Mouse (Mus musculus): ENCODE measurements around the gene Tut1. TPM values are rescaled to one million over a fixed set of nuclear protein-coding genes. Genes with fewer than 3 reads are reported as not detected.
"Not testable (repeated sequence)": the region's sequence is repeated elsewhere in the genome, so short reads cannot be mapped to it uniquely, and the experiment has no call there.

Tut1 gene
- polyA plus RNA-seq, 1 experiment from 2014 or later = 49.7 TPM

DNA sequence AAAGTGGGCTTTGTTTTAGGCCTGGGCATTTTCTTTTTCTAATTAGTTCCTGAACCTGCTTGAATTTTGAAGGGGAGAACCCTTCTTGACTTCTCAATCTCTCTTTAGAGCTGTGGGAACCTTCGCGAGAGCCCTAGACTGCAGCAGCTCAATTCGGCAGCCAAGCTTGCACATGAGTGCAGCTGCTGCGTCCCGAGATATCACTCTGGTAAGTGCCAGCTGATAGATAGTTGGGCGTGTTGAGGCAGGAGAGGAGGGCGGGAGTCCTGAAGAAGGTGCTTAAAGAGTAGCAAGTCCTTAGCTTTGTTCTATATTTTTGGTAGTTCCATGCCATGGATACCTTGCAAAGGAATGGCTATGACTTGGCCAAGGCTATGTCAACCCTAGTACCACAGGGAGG lies 6.7 kb upstream of the Tut1 start:
- no peaks in the 10 kb centered on the region for H3K27me3 ChIP-seq (ENCODE audit: low read depth, poor library complexity, severe bottlenecking)
- no peak overlapping the region for H3K4me3 ChIP-seq
- peaks cover 21% of the 10 kb centered on the region for H3K4me1 ChIP-seq
- 91% methylated on average over 7 of the region's 7 CpGs for WGBS
- no peak for DNase-seq (ENCODE audit: low spot score)
- no peaks in the 10 kb centered on the region for H3K9me3 ChIP-seq (replicated peaks)
- H3K27ac ChIP-seq = no peak overlapping the region
- H3K36me3 ChIP-seq = peaks cover 89% of the 10 kb centered on the region

DNA sequence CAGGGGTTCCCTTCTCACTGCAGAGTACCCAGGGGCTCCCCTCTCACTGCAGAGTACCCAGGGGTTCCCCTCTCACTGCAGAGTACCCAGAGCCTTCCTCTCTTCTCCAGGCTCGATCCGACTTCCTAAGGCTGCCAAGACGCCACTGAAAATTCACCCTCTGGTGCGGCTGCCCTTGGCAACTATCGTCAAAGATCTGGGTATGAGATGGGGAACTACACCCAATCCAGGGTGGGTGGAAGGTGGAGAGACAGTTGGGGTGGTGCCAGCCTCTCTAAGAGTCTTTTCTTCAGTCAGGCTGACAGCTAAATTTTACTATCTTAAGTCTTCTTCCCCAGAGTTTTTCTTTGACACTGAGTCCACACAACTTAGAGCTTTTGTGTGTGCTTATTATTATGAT lies 3.5 kb upstream of the Tut1 start:
- no peak for DNase-seq (ENCODE audit: low spot score)
- 95% methylated on average over 5 of the region's 5 CpGs for WGBS
- Histone ChIP-seq H3K27ac (no peak overlapping the region), H3K9me3 (replicated peaks) (no peaks in the 10 kb centered on the region), H3K27me3 (ENCODE audit: low read depth, poor library complexity, severe bottlenecking) (no peaks in the 10 kb centered on the region), H3K4me3 (no peak overlapping the region), H3K36me3 (peaks cover 80% of the 10 kb centered on the region), H3K4me1 (peaks cover 19% of the 10 kb centered on the region)

DNA sequence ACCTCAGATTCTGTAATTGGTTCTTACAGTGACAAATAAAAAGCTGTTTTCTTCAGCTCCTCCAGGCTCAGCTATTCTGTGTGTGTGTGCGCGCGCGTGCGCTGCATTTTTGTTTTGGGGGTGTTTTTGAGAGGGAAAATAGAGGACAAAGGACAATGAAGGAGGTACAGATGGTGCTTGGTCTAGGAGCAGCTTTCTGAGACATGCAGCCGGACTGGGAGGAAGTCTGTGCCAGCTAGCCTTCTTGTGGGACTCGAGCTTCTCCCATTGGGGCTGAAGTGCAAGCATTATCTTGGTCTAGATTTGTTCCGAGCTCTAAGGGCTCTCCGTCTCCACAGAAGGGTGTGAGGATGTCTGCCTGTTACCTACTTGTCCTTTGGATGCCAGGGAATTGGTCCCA lies 1.4 kb upstream of the Tut1 start:
- DNase-seq (ENCODE audit: low spot score) = no peak
- Histone ChIP-seq H3K27ac (no peak overlapping the region), H3K27me3 (ENCODE audit: low read depth, poor library complexity, severe bottlenecking) (no peaks in the 10 kb centered on the region), H3K36me3 (peaks cover 80% of the 10 kb centered on the region), H3K4me3 (peak overlapping the region; percentile 6; the same call in 1 of the 2 replicates), H3K4me1 (peaks cover 20% of the 10 kb centered on the region), H3K9me3 (replicated peaks) (no peaks in the 10 kb centered on the region)
- WGBS = 95% methylated on average over 9 of the region's 9 CpGs

DNA sequence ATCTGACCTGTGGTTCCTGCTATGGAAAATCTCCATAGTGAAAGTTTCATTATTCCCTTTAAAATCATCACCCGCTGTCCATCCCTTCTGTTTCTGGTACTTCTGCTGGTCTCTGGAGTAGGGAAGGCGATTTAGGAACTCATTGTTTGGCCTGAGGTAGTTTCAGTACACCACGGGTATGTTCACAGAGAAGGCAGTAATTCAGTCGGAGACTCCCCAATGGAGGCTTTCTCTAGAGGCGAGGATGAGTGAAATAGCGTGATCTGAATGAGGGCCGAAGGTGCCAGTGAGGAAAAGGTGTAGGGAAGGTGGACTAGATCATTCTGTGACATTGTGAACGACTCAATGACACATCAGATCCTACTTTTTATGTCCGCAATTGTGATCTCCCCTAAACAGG lies 524 bp downstream of the Tut1 start:
- peaks cover 80% of the 10 kb centered on the region for H3K36me3 ChIP-seq
- peak overlapping the region; percentile 85 for H3K4me3 ChIP-seq
- WGBS = 10% methylated on average over 9 of the region's 9 CpGs

DNA sequence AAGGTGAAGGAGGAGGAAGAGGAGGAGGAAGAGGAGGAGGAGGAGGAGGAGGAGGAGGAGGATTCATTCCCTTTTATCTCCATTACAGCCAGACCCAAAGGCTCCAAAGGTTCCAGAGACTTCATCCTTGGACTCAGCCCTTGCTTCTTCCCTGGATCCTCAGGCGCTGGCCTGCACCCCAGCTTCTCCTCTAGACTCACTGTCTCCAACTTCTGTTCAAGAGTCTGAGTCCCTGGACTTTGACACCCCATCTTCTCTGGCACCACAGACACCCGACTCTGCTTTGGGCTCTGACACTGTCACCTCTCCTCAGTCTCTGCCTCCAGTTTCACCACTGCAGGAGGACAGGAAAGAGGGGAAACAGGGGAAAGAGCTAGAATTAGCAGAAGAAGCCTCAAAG lies 8.6 kb downstream of the Tut1 start:
- H3K9me3 ChIP-seq (replicated peaks) = no peaks in the 10 kb centered on the region
- H3K27me3 ChIP-seq (ENCODE audit: low read depth, poor library complexity, severe bottlenecking) = no peaks in the 10 kb centered on the region
- H3K4me3 ChIP-seq = no peak overlapping the region
- WGBS = 81% methylated on average over 2 of the region's 2 CpGs
- no peak overlapping the region for H3K27ac ChIP-seq
- DNase-seq (ENCODE audit: low spot score) = no peak
- H3K4me1 ChIP-seq = peaks cover 15% of the 10 kb centered on the region
- H3K36me3 ChIP-seq = peaks cover 88% of the 10 kb centered on the region

More for the DNA sequence above, 524 bp downstream of the Tut1 start:
- no peak for DNase-seq (ENCODE audit: low spot score)
- no peaks in the 10 kb centered on the region for H3K27me3 ChIP-seq (ENCODE audit: low read depth, poor library complexity, severe bottlenecking)
- peaks cover 20% of the 10 kb centered on the region for H3K4me1 ChIP-seq
- H3K9me3 ChIP-seq (replicated peaks) = no peaks in the 10 kb centered on the region
- H3K27ac ChIP-seq = peak overlapping the region; percentile 85

DNA sequence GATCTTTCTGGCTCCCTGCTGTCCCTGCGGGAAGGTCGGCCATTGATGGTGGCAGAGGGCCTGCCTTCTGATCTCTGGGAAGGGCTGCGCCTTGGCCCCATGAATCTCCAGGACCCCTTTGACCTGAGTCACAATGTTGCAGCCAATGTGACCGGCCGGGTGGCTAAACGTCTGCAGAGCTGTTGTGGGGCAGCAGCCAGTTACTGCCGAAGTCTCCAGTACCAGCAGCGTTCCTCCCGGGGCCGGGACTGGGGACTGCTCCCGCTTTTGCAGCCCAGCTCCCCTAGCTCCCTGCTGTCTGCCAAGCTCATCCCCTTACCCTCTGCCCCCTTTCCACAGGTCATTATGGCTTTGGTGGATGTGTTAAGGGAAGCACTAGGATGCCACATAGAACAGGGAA lies 11.4 kb downstream of the Tut1 start:
- H3K4me1 ChIP-seq = peaks cover 19% of the 10 kb centered on the region
- H3K27ac ChIP-seq = peak overlapping the region; percentile 88
- DNase-seq (ENCODE audit: low spot score) = no peak
- peak overlapping the region; percentile 73 for H3K4me3 ChIP-seq
- H3K27me3 ChIP-seq (ENCODE audit: low read depth, poor library complexity, severe bottlenecking) = no peaks in the 10 kb centered on the region
- no peaks in the 10 kb centered on the region for H3K9me3 ChIP-seq (replicated peaks)
- H3K36me3 ChIP-seq = peaks cover 78% of the 10 kb centered on the region
- 90% methylated on average over 11 of the region's 11 CpGs for WGBS

DNA sequence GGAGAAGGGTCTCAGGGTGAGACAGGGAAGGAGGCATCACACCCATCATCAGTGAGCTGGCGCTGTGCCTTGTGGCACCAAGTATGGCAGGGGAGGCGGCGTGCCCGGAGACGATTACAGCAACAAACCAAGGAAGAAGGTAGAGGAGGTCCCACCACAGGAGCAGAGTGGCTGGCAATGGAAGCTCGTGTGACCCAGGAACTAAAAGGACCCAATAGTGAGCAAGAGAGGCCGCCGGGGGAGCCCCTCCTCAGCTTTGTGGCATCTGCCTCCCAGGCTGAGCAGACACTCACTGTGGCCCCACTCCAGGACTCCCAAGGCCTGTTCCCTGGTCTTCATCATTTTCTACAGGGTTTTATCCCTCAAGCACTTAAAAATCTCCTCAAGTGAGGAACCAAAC lies 12.1 kb downstream of the Tut1 start:
- peak overlapping the region; percentile 73 for H3K4me3 ChIP-seq
- H3K27me3 ChIP-seq (ENCODE audit: low read depth, poor library complexity, severe bottlenecking) = no peaks in the 10 kb centered on the region
- H3K4me1 ChIP-seq = peaks cover 19% of the 10 kb centered on the region
- peak overlapping the region; percentile 88 for H3K27ac ChIP-seq
- no peaks in the 10 kb centered on the region for H3K9me3 ChIP-seq (replicated peaks)
- DNase-seq (ENCODE audit: low spot score) = no peak
- WGBS = 79% methylated on average over 8 of the region's 8 CpGs
- peaks cover 78% of the 10 kb centered on the region for H3K36me3 ChIP-seq

DNA sequence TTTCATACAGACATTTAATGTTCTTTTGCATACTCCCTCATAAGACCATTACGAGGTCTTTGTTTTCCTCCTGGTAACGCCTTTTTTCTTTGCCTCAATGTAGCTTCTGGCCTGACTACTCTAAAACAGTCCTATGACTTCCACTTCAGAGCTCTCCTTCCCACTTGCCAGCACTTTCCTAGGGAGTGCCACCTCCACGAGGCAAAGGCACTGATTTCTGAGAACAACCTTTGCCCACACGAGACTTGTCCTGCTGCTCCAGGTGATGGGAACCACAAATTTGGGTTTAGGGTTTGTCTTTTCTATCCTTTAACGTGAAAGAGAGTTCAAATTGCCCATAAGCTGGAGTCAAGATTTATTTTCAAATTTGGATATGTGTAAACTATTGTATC lies 12.5 kb downstream of the Tut1 start:
- H3K27me3 ChIP-seq (ENCODE audit: low read depth, poor library complexity, severe bottlenecking) = no peaks in the 10 kb centered on the region
- no peaks in the 10 kb centered on the region for H3K9me3 ChIP-seq (replicated peaks)
- 49% methylated on average over 5 of the region's 5 CpGs for WGBS
- peak overlapping the region; percentile 73 for H3K4me3 ChIP-seq
- H3K4me1 ChIP-seq = peaks cover 19% of the 10 kb centered on the region
- peaks cover 78% of the 10 kb centered on the region for H3K36me3 ChIP-seq
- no peak for DNase-seq (ENCODE audit: low spot score)
- peak overlapping the region; percentile 88 for H3K27ac ChIP-seq

DNA sequence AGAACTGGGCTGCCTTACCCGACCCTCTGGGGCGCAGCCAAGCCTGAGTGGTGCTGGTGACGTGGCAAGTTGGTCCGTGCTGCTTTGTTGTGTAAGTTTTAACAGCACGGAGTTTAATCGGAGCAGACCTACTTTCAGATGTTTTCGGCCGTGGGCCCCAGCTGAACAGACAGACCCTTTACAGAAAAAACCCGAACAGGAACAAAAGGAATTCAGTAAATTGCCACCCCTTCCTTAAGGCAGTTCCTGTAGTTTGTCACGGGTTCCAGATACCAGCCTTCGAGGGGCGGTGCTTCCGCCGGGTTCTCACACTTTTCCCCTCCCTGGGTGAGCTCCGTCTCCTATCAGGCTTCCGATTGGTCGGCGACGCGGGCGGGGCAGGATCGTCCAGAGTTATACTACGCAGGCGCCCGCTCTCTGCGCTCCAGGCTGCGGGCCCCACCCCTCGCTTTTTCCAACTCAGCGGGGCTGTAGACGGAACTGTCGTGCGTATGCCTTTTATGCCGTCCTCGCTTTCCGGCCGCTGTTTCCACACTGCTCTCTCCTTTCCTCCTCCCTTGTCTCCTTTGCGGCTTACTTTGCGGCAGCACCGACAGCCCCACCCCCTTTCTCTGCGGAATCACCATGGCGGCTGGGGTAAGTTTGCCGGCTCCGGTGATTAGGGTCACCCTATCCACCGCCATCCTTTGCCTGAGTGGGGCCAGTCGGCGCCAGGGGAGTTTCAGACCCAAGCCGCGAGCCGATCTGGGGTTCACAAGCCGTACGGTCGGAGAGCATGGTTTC lies 13.1 kb downstream of the Tut1 start, which contains the start of gene Eef1g:
Gene Eef1g, plus strand, starts transcription at position 452 of the 783 bp plus-strand sequence.
- 1% methylated on average over 52 of the region's 52 CpGs for WGBS
- DNase-seq (ENCODE audit: low spot score) = peak; percentile 98
- Histone ChIP-seq H3K27ac (peak within 1 kb of the TSS; percentile 88), H3K36me3 (peaks cover 78% of the 10 kb centered on the region), H3K9me3 (replicated peaks) (no peaks in the 10 kb centered on the region), H3K4me3 (peak within 1 kb of the TSS; percentile 73), H3K27me3 (ENCODE audit: low read depth, poor library complexity, severe bottlenecking) (no peaks in the 10 kb centered on the region), H3K4me1 (peaks cover 19% of the 10 kb centered on the region)

DNA sequence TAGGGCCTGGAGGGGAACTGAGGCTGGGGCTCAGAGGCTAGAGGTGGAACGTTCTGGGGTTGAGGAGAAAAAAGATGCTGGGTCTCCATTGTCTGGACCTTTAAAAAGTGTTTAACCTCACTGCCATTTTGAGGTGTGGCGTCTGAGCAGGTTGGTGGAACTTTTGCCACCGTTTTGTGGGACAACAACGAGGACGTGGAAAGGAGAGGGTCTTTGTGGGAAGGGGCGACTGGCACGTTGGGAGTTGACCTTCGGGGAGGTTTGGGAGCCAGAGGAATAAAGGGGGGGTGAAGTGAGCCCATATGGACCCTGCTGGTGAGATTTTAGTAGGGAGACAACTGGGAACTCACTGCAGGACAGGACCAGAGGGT lies 13.7 kb downstream of the Tut1 start:
- Histone ChIP-seq H3K4me3 (peak overlapping the region; percentile 73), H3K27me3 (ENCODE audit: low read depth, poor library complexity, severe bottlenecking) (no peaks in the 10 kb centered on the region), H3K36me3 (peaks cover 78% of the 10 kb centered on the region), H3K9me3 (replicated peaks) (no peaks in the 10 kb centered on the region), H3K27ac (peak overlapping the region; percentile 88), H3K4me1 (peaks cover 19% of the 10 kb centered on the region)
- 0% methylated on average over 8 of the region's 8 CpGs for WGBS
- no peak for DNase-seq (ENCODE audit: low spot score)

DNA sequence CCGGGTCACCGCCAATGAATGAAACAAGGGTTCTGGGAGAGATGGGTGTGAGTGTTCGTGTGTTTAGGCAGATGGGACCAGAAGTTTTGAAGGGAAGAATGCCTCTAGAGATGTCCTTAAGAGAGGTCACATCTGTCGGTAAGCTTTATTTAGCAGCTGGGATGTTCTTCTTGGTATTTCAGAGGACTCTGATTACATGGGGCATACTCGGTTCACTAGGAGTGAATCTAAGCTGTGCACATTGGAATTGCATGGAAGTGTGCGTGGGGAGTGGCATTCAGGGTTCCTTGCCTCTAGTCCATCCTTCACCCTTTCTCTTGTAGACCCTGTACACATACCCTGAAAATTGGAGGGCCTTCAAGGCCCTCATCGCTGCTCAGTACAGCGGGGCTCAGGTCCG lies 14.2 kb downstream of the Tut1 start:
- no peak for DNase-seq (ENCODE audit: low spot score)
- H3K4me1 ChIP-seq = peaks cover 19% of the 10 kb centered on the region
- H3K9me3 ChIP-seq (replicated peaks) = no peaks in the 10 kb centered on the region
- no peaks in the 10 kb centered on the region for H3K27me3 ChIP-seq (ENCODE audit: low read depth, poor library complexity, severe bottlenecking)
- H3K27ac ChIP-seq = peak overlapping the region; percentile 88
- peak overlapping the region; percentile 73 for H3K4me3 ChIP-seq
- 6% methylated on average over 9 of the region's 9 CpGs for WGBS
- peaks cover 78% of the 10 kb centered on the region for H3K36me3 ChIP-seq

DNA sequence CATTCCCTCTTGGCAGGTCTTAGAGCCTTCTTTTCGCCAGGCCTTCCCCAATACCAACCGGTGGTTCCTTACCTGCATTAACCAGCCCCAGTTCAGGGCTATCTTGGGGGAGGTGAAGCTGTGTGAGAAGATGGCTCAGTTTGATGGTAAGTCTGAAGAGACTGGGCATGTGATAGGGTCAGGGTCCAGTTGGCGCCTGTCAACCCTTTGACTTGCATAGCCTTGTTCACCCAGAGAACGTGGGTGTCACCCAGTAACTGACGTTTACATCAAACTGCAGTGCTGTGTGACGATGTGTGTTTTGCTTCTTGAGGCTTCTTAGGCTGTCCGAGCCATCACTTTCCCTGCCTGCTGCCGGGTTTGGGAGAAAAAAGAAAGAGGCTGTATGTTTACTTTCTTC lies 18.8 kb downstream of the Tut1 start:
- DNase-seq (ENCODE audit: low spot score); H3K4me3 ChIP-seq; H3K9me3 ChIP-seq (replicated peaks); H3K27me3 ChIP-seq (ENCODE audit: low read depth, poor library complexity, severe bottlenecking); H3K4me1 ChIP-seq; H3K27ac ChIP-seq: not testable (repeated sequence)
- WGBS = 94% methylated on average over 8 of the region's 8 CpGs
- H3K36me3 ChIP-seq = peaks cover 92% of the 10 kb centered on the region

DNA sequence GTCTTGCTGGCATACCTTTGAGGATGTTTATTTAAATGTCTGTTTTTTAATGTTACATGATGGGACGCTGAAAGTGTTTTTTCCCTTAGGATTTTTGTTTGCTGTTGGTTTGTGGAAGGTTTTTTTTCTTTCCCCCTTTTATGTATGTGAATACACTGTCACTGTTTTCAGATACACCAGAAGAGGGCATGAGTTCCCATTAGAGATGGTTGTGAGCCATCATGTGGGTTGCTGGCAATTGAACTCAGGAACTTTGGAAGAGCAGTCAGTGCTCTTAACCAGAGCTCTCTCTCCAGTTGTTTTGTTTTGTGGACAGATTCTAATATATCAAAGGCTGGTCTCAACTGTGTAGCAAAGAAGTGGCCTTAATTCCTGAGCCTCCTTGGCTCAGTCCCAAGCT lies 21.0 kb downstream of the Tut1 start:
- Histone ChIP-seq H3K27ac (no peak overlapping the region), H3K36me3 (peaks cover 100% of the 10 kb centered on the region), H3K4me1 (no peaks in the 10 kb centered on the region; the same call in 1 of the 2 replicates), H3K27me3 (ENCODE audit: low read depth, poor library complexity, severe bottlenecking) (no peaks in the 10 kb centered on the region), H3K9me3 (replicated peaks) (no peaks in the 10 kb centered on the region), H3K4me3 (no peak overlapping the region)
- no peak for DNase-seq (ENCODE audit: low spot score)
- WGBS = 94% methylated on average over 1 of the region's 1 CpGs
